Comparison of ENCODE assay signal across 13 mouse cellular contexts in the genomic region with DNA sequence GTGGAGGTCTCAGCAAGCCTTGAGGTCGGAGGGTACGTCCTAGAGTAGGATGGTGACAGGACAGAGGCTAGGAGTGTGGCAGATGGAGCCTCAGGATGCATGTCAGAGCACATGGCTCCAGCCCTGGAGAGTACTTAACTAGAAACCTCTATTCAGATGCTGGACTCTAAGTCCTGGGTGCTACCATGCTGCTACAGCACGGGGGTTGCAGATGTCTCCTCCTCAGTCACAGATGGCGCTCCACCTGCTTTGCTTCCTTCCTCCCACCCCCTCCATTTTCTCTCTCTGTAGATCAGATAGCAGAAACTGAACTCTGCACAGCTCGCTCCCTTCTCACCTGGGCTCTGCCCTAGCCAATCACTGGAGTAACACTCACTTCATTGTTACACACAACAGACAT.
DNase-seq lines count a peak whose midpoint lies in the region; ATAC-seq and TF ChIP-seq lines count a peak whose summit lies in the region.
"Had no signal": no experiment of that assay in that cellular context is flagged by ENCODE, and none has a peak within 500 bp of the region (broad histone marks: within the 10 kb centered on the region; RNA-seq: fewer than 3 reads in every experiment).

No protein-coding gene starts in this region.

- 82% methylated on average over 5 of the region's 5 CpGs for WGBS in forebrain, embryonic 16.5 days
- WGBS in forebrain, postnatal 0 days = 77% methylated on average over 5 of the region's 5 CpGs
- 82% methylated on average over 5 of the region's 5 CpGs for WGBS in heart, embryonic 10.5 days

- H3K9ac ChIP-seq in forebrain, embryonic 16.5 days (replicated peaks; ENCODE audit: low read depth, low read length) = no peak overlapping the region
- H3K9ac ChIP-seq in forebrain, postnatal 0 days = no peak overlapping the region
- H3K9ac ChIP-seq: liver, embryonic 15.5 days had no signal

- no peaks in the 10 kb centered on the region for H3K36me3 ChIP-seq in forebrain, embryonic 16.5 days (ENCODE audit: control insufficient read depth, insufficient read depth)
- peaks cover 18% of the 10 kb centered on the region for H3K36me3 ChIP-seq in forebrain, postnatal 0 days (ENCODE audit: insufficient read depth)
- peaks cover 43% of the 10 kb centered on the region for H3K36me3 ChIP-seq in heart, embryonic 10.5 days

- no peak overlapping the region for H3K4me2 ChIP-seq in forebrain, embryonic 16.5 days (ENCODE audit: low read length)
- no peak overlapping the region for H3K4me2 ChIP-seq in forebrain, postnatal 0 days (ENCODE audit: low read depth)
- H3K4me2 ChIP-seq: liver, embryonic 15.5 days had no signal

- no peak for DNase-seq in forebrain, postnatal 0 days
- DNase-seq in cerebellum, postnatal 14 days = peak; percentile 73 to 75
- peak; percentile 48 to 59 for DNase-seq in right cerebral cortex, adult 2 months (ENCODE audit: low spot score in 2 of 2)
- DNase-seq in spleen, postnatal 36 days (ENCODE audit: low spot score in 2 of 2) = no peak
- no peak for DNase-seq in lung, adult 18-20 months
- no peak for DNase-seq in heart, embryonic 10.5 days (ENCODE audit: low spot score)
- DNase-seq: gastrocnemius, postnatal 36 days; kidney, postnatal 25 days had no signal

- H3K27me3 ChIP-seq in forebrain, embryonic 16.5 days (replicated peaks; ENCODE audit: control insufficient read depth, insufficient read depth, low read length) = no peaks in the 10 kb centered on the region
- no peaks in the 10 kb centered on the region for H3K27me3 ChIP-seq in forebrain, postnatal 0 days (ENCODE audit: insufficient read depth, low read length)
- no peaks in the 10 kb centered on the region for H3K27me3 ChIP-seq in heart, embryonic 10.5 days (ENCODE audit: insufficient read depth, poor library complexity, severe bottlenecking)
- H3K27me3 ChIP-seq: liver, embryonic 15.5 days; Patski had no signal

- H3K4me3 ChIP-seq in forebrain, embryonic 16.5 days (replicated peaks; ENCODE audit: low read length) = no peak overlapping the region
- no peak overlapping the region for H3K4me3 ChIP-seq in forebrain, postnatal 0 days (ENCODE audit: low read depth, low read length)
- H3K4me3 ChIP-seq in heart, embryonic 10.5 days = no peak overlapping the region
- H3K4me3 ChIP-seq: hindbrain, embryonic 10.5 days; liver, embryonic 15.5 days had no signal

- H3K27ac ChIP-seq in forebrain, embryonic 16.5 days (ENCODE audit: low read length) = no peak overlapping the region
- no peak overlapping the region for H3K27ac ChIP-seq in forebrain, postnatal 0 days (ENCODE audit: low read depth, low read length)
- H3K27ac ChIP-seq in heart, embryonic 10.5 days = no peak overlapping the region
- H3K27ac ChIP-seq: hindbrain, embryonic 10.5 days; liver, embryonic 15.5 days had no signal

- H3K9me3 ChIP-seq in forebrain, embryonic 16.5 days (ENCODE audit: control insufficient read depth, low read length) = no peaks in the 10 kb centered on the region
- no peaks in the 10 kb centered on the region for H3K9me3 ChIP-seq in forebrain, postnatal 0 days (ENCODE audit: low read length)
- no peaks in the 10 kb centered on the region for H3K9me3 ChIP-seq in heart, embryonic 10.5 days
- H3K9me3 ChIP-seq: hindbrain, embryonic 10.5 days; liver, embryonic 15.5 days had no signal

- no peak for TF ChIP-seq CTCF in forebrain, postnatal 0 days (IDR thresholded peaks at IDR 0.05; ENCODE audit: low read depth)

- H3K4me1 ChIP-seq in forebrain, embryonic 16.5 days (replicated peaks; ENCODE audit: control insufficient read depth, insufficient read depth, low read length) = no peaks in the 10 kb centered on the region
- H3K4me1 ChIP-seq in forebrain, postnatal 0 days (ENCODE audit: insufficient read depth) = no peaks in the 10 kb centered on the region
- H3K4me1 ChIP-seq in heart, embryonic 10.5 days = peaks cover 22% of the 10 kb centered on the region
- H3K4me1 ChIP-seq: liver, embryonic 15.5 days had no signal

- 0 out of 2 replicates have a peak, but pooled peaks have one; percentile 43 for ATAC-seq in forebrain, embryonic 16.5 days
- ATAC-seq in forebrain, postnatal 0 days = no peak
- ATAC-seq in CD4-positive, CD25-positive, alpha-beta regulatory T cell, adult 4 months = peak; percentile 21
- ATAC-seq: Patski had no signal

Comparison
In these comparisons a context has a peak if more than half of its experiments do, and no peak if none do; other contexts are left out.
1. DNase-seq: peak in cerebellum, postnatal 14 days (2 of 2) and right cerebral cortex, adult 2 months (2 of 2); none in forebrain, postnatal 0 days (single experiment), spleen, postnatal 36 days (0 of 2), lung, adult 18-20 months (0 of 2) and heart, embryonic 10.5 days (single experiment).